Mouse (Mus musculus) bone marrow macrophage, adult 2 months (primary cell): ENCODE results near the gene Olfr536. TPM values are rescaled to one million over a fixed set of nuclear protein-coding genes. Genes with fewer than 3 reads are reported as not detected.
"Not testable (repeated sequence)": the region's sequence is repeated elsewhere in the genome, so short reads cannot be mapped to it uniquely, and the experiment has no call there.

ENCODE experiments used
- H3K27ac ChIP-seq: 2 replicates; pipeline ENCODE4 v1.5.1; 2012; ENCODE audit warnings: low read depth, low read length; ENCODE audit not compliant: insufficient read depth
- H3K4me1 ChIP-seq: 2 replicates; pipeline ENCODE4 v1.6.1; 2012; ENCODE audit warnings: low read length; ENCODE audit not compliant: control insufficient read depth, insufficient read depth
- H3K4me3 ChIP-seq: 2 replicates; pipeline ENCODE4 v1.5.1; 2012; ENCODE audit warnings: mild to moderate bottlenecking, low read length, moderate library complexity; ENCODE audit not compliant: insufficient read depth
- CTCF ChIP-seq: IDR thresholded peaks from 2 replicates; pipeline ENCODE4 v1.5.1; 2012; ENCODE audit warnings: low read depth, mild to moderate bottlenecking, low read length, moderate library complexity
- POLR2A ChIP-seq: IDR thresholded peaks from 2 replicates; pipeline ENCODE4 v1.6.1; 2012; ENCODE audit warnings: mild to moderate bottlenecking, low read depth, low read length, borderline replicate concordance
- polyA plus RNA-seq: library from polyadenylated mRNA; stranded (reverse); fragments of >200 nt; gene quantifications from 2 replicates; pipeline ENCODE4 v1.2.4, GENCODE M21; 2012; ENCODE audit not compliant: missing spikeins, insufficient read depth, insufficient read length

Gene Olfr536
- polyA plus RNA-seq, result 0.15 TPM in 1 of 2 replicates, not detected in the other

DNA sequence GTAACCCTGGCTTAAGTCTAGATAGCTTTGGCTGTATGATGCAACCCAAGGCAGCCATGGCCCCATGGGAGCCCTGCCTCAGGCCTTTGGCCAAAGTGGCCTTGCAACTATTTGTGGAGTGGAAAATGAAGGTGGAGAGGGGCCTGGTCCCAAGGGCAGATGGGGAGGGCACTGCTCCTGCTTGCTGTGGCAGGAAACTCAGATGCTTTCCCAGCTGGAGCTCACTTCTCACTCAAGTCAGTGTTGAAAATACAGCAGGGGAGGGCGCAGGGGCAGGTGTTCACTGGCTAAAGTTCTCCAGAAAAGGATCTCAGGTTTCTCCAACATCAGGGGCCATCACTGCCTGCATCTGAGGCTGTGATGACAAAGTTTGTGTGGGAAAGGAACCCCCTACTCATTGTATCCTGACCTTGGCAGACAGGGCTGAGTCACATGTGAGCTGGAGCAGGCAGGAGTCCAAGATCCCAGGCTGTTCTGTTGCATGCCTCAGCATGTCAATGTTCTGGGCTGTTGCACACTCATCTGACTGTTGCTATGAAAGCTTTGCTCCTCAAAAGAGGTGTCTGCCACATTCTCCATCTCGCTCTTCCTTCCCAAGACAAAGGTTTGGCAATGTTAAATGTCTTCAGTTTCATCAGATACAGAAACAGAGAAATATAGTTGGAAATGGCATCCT lies at the start of gene Olfr536:
Gene Olfr536 (minus strand): TSS at position 51 of the 676 bp plus-strand sequence.
- not testable (repeated sequence) for H3K27ac ChIP-seq, H3K4me1 ChIP-seq, H3K4me3 ChIP-seq

DNA sequence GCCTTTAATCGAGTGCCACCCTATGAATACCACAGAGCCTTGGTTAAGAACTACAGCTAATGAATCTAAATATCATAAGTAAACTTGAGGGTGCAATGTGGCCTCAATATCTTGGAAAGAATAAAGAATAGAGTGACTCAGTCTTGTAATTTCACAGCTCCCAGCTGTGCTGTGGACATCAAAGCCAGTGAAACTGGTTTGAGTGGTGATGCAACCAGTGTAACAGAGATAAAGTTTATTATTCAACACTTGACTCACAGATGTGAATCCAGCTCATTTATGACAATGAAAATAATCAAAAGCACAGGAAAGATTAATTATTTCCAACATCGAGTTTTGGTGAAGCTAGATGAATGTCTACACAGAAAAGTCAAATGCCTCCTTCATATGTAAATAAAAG lies 32.5 kb upstream of the Olfr536 start:
- TF ChIP-seq POLR2A (no peak), CTCF (no peak)
- H3K4me1 ChIP-seq, result no peaks in the 10 kb centered on the region
- no peak overlapping the region for H3K27ac ChIP-seq
- H3K4me3 ChIP-seq, result no peak overlapping the region

DNA sequence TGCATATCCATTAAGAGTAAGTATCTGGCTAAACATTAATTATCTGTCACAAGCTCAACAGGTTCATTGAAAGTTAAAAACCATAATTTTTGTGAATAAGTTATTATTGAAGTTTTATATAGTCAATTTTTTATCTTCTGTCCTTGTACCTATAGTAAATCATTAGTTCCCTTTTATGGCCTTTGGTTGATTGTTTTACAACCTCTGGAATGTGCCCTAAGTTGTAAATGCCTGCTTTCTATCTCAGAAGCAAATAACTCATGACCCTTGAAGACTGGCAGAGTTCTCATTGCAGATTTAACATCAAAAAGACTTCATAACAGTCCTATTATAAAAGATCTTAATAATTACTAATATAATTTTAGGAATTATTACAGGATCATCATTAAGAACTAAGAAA lies 12.5 kb downstream of the Olfr536 start:
- no peak for TF ChIP-seq POLR2A
- TF ChIP-seq CTCF, result no peak
- Histone ChIP-seq H3K4me1 (no peaks in the 10 kb centered on the region), H3K27ac (no peak overlapping the region), H3K4me3 (no peak overlapping the region)

DNA sequence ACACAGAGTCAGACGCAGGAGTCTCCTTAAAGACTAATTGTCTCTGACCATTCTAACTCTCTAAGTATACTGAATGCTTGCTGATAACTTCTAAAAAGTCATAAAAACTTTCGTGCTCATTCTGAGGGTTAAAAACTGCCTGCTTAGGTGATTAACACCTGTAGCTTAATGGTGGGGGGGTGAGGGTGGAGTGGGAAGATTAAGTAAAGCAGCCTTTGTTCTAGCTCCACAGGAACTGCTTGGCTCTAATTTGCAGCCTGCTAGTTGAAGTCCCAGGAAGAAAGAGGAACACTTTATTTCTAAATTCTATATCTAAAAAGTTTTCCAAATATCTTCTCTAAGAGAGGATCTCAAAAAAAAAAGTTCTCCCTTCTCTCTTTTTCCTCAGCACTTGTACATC lies 13.0 kb downstream of the Olfr536 start:
- H3K4me3 ChIP-seq, result no peak overlapping the region
- no peak overlapping the region for H3K27ac ChIP-seq
- H3K4me1 ChIP-seq, result no peaks in the 10 kb centered on the region
- no peak for TF ChIP-seq POLR2A
- TF ChIP-seq CTCF, result no peak

DNA sequence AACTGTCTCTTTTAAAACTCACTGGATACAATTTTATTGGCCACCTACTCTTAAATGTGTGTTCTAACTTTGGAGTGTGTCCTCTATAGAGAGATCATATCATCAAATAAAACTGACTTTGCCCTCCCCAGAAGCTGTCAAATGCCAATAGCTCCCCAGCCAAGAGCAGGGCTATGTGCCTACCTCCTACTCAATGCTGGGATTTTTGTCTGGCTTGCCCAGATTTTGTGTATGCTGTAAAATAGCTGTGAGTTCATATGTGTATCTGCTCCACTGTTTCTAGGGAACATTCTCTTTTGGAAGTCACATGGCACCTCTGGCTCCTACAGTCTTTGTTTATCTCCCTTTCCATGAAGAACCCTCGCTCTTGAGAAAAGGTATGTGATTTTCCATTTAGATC lies 18.2 kb downstream of the Olfr536 start:
- TF ChIP-seq POLR2A, result no peak
- no peak for TF ChIP-seq CTCF

DNA sequence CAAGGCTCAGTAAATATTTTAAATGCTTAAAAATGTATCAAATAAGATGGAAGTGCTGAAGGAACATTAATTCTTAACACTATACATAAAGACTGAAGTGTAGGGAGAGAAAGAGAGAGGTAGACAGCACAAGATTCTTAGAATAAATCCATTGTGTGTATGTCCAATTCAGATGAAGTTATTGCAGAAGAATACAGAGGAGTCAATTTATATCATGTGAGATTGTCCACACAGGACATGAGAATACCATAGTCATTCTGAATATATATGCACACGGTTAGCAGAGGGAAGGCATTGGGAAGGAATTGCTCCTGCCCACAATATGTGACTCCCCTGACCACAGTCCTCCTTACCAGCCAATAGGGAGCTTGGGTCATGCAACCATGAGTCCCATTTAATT lies 23.3 kb downstream of the Olfr536 start, which contains the start of gene Olfr535:
Gene Olfr535 (plus strand): TSS at position 301 of the 400 bp plus-strand sequence.
- Histone ChIP-seq H3K4me3 (no peak within 1 kb of the TSS), H3K4me1 (no peaks in the 10 kb centered on the region), H3K27ac (no peak within 1 kb of the TSS)
- no peak for TF ChIP-seq POLR2A
- no peak for TF ChIP-seq CTCF

More for the DNA sequence above, 18.2 kb downstream of the Olfr536 start:
- no peak overlapping the region for H3K27ac ChIP-seq
- no peak overlapping the region for H3K4me3 ChIP-seq
- no peaks in the 10 kb centered on the region for H3K4me1 ChIP-seq

DNA sequence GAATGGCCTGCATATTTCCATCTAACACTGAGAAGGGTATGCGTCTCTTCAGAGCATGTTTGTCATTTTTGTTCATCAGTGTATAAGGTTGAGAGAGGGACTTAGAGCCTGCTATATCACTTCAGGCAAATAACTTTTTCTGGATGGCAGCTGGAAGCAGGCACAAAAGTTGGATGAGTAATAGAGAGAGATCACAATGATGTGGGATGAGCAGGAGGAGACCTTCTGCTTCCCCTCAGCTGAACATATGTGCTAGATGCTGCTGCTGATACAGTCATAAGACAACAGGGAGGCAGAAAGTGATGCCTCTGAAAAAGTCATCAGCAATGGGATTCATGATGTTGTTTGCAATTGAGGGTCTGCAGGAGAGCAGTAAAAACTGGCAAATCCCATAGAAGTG lies 28.5 kb downstream of the Olfr536 start:
- Histone ChIP-seq H3K27ac (no peak overlapping the region), H3K4me1 (no peaks in the 10 kb centered on the region), H3K4me3 (no peak overlapping the region)
- no peak for TF ChIP-seq POLR2A
- TF ChIP-seq CTCF, result no peak

DNA sequence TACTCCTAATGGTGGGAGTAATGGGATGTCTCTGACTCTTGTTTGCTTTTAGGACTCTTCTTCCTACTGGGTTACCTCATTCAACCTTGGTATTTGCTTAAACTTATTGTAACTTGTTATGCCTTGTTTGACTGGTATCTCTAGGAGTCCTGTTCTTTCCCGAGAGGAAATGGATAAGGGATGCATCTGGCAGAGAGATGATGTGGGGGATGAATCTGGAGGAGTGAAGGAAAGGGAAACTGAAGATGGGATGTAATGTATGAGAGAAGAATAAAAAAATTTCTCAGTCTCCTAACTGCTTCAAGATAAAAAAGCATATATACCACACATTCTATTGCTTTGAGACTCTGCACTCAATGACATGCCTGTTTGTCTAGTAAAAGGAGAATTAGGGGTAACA lies 29.3 kb downstream of the Olfr536 start:
- no peak overlapping the region for H3K27ac ChIP-seq
- TF ChIP-seq POLR2A, result no peak
- TF ChIP-seq CTCF, result no peak

DNA sequence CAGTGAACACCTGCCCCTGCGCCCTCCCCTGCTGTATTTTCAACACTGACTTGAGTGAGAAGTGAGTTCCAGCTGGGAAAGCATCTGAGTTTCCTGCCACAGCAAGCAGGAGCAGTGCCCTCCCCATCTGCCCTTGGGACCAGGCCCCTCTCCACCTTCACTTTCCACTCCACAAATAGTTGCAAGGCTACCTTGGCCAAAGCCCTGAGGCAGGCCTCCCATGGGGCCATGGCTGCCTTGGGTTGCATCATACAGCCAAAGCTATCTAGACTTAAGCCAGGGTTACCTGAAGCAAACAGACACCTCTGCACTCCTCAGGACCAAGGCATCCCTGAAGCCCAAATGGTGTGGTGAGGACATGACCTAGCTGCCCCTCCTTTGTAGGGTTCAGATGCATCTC lies 44.1 kb downstream of the Olfr536 start, which contains the start of gene Olfr533:
Gene Olfr533 (plus strand): TSS at position 301 of the 400 bp plus-strand sequence.
- H3K4me1 ChIP-seq, result not testable (repeated sequence)

More for the DNA sequence above, 29.3 kb downstream of the Olfr536 start:
- Histone ChIP-seq H3K4me3 (no peak overlapping the region), H3K4me1 (no peaks in the 10 kb centered on the region)

More for the DNA sequence above, 44.1 kb downstream of the Olfr536 start, which contains the start of gene Olfr533:
- not testable (repeated sequence) for H3K4me3 ChIP-seq, H3K27ac ChIP-seq

Other genes with a start within 250 kb of the Olfr536 start
- not detected in 2 replicates for gene Olfr525, start 186.5 kb downstream of the Olfr536 start, polyA plus RNA-seq
- gene Olfr527, start 173.4 kb downstream of the Olfr536 start, polyA plus RNA-seq, result not detected in 2 replicates
- not detected in 2 replicates for gene Olfr60, start 145.7 kb downstream of the Olfr536 start, polyA plus RNA-seq
- gene Olfr530, start 131.1 kb downstream of the Olfr536 start, polyA plus RNA-seq, result not detected in 2 replicates
- not detected in 2 replicates for gene Olfr531, start 104.5 kb downstream of the Olfr536 start, polyA plus RNA-seq
- gene Olfr532, start 85.8 kb downstream of the Olfr536 start, polyA plus RNA-seq, result not detected in 2 replicates
- not detected in 2 replicates for gene Olfr533, start 44.0 kb downstream of the Olfr536 start, polyA plus RNA-seq
- not detected in 2 replicates for gene Olfr535, start 23.2 kb downstream of the Olfr536 start, polyA plus RNA-seq
- gene Olfr538, start 60.5 kb upstream of the Olfr536 start, polyA plus RNA-seq, result not detected in 2 replicates
- gene Olfr46, start 93.9 kb upstream of the Olfr536 start, polyA plus RNA-seq, result not detected in 2 replicates
- not detected in 2 replicates for gene Olfr61, start 121.6 kb upstream of the Olfr536 start, polyA plus RNA-seq
- gene Olfr53, start 139.1 kb upstream of the Olfr536 start, polyA plus RNA-seq, result not detected in 2 replicates
- gene Olfr539, start 152.5 kb upstream of the Olfr536 start, polyA plus RNA-seq, result 0.05 TPM in 1 of 2 replicates, not detected in the other
- not detected in 2 replicates for gene Olfr45, start 174.6 kb upstream of the Olfr536 start, polyA plus RNA-seq
- not detected in 2 replicates for gene Olfr541, start 189.9 kb upstream of the Olfr536 start, polyA plus RNA-seq